Mouse (Mus musculus): ENCODE measurements around the gene Lsg1. TPM values are rescaled to one million over a fixed set of nuclear protein-coding genes. Genes with fewer than 3 reads are reported as not detected.

Gene Lsg1
- 10 to 100 TPM; 51.5 to 52.0 TPM for total RNA-seq (2021)
- long read RNA-seq, experiment 1, transcript Lsg1-201 (14 exons, 3,180 nt), result major isoform, 24 of 37 reads
- long read RNA-seq, experiment 1, partial matches to known transcripts, result 7 of 37 reads
- long read RNA-seq, experiment 1, other reads (novel, unspliced or antisense), result 6 of 37 reads
- long read RNA-seq, experiment 2, transcript Lsg1-201 (14 exons, 3,180 nt), result major isoform, 66 of 91 reads
- long read RNA-seq, experiment 2, partial matches to known transcripts, result 3 of 91 reads
- long read RNA-seq, experiment 2, other reads (novel, unspliced or antisense), result 22 of 91 reads

- peak; percentile 28 to 72 for DNase-seq (ENCODE audit: low spot score in 2 of 2)
These were observed at the start of gene Lsg1 for GRCm38 (mm10) chr16:30587494-30588327. Lsg1 (minus strand) TSS chr16:30587592.

- DNase-seq (ENCODE audit: low spot score in 2 of 2), result no peak
These were observed 46.7 kb upstream of the Lsg1 start for GRCm38 (mm10) chr16:30633906-30634746.

GRCm38 (mm10) chr16:30629509-30629908 is 42.1 kb upstream of the Lsg1 start:
- no peak for DNase-seq (ENCODE audit: low spot score in 2 of 2)

GRCm38 (mm10) chr16:30628401-30628800 is 41.0 kb upstream of the Lsg1 start:
- DNase-seq (ENCODE audit: low spot score in 2 of 2), result no peak

GRCm38 (mm10) chr16:30627586-30628337 is 40.4 kb upstream of the Lsg1 start:
- DNase-seq (ENCODE audit: low spot score in 2 of 2), result no peak

GRCm38 (mm10) chr16:30624640-30625039 is 37.2 kb upstream of the Lsg1 start:
- no peak for DNase-seq (ENCODE audit: low spot score in 2 of 2)

GRCm38 (mm10) chr16:30623645-30624044 is 36.3 kb upstream of the Lsg1 start:
- DNase-seq (ENCODE audit: low spot score in 2 of 2), result no peak

- no peak for DNase-seq (ENCODE audit: low spot score in 2 of 2)
These were observed 28.9 kb upstream of the Lsg1 start for GRCm38 (mm10) chr16:30616281-30616680.

- DNase-seq (ENCODE audit: low spot score in 2 of 2), result no peak
These were observed 27.4 kb upstream of the Lsg1 start for GRCm38 (mm10) chr16:30614705-30615317.

- DNase-seq (ENCODE audit: low spot score in 2 of 2), result no peak
These were observed 26.7 kb upstream of the Lsg1 start for GRCm38 (mm10) chr16:30614122-30614521.

- no peak for DNase-seq (ENCODE audit: low spot score in 2 of 2)
These were observed 25.7 kb upstream of the Lsg1 start for GRCm38 (mm10) chr16:30613122-30613521.

- DNase-seq (ENCODE audit: low spot score in 2 of 2), result no peak
These were observed 23.9 kb upstream of the Lsg1 start for GRCm38 (mm10) chr16:30611331-30611730.

- DNase-seq (ENCODE audit: low spot score in 2 of 2), result no peak
These were observed 20.5 kb upstream of the Lsg1 start for GRCm38 (mm10) chr16:30607868-30608267.

GRCm38 (mm10) chr16:30605528-30605927 is 18.1 kb upstream of the Lsg1 start:
- no peak for DNase-seq (ENCODE audit: low spot score in 2 of 2)

- no peak for DNase-seq (ENCODE audit: low spot score in 2 of 2)
These were observed 17.4 kb upstream of the Lsg1 start for GRCm38 (mm10) chr16:30604807-30605137.

GRCm38 (mm10) chr16:30604061-30604806 is 16.8 kb upstream of the Lsg1 start:
- DNase-seq (ENCODE audit: low spot score in 2 of 2), result no peak

- DNase-seq (ENCODE audit: low spot score in 2 of 2), result no peak
These were observed 16.1 kb upstream of the Lsg1 start for GRCm38 (mm10) chr16:30603531-30603842.

GRCm38 (mm10) chr16:30602684-30603530 is 15.5 kb upstream of the Lsg1 start:
- DNase-seq (ENCODE audit: low spot score in 2 of 2), result no peak

GRCm38 (mm10) chr16:30601946-30602345 is 14.6 kb upstream of the Lsg1 start:
- no peak for DNase-seq (ENCODE audit: low spot score in 2 of 2)
